Mouse (Mus musculus): ENCODE results near the gene Gcdh. TPM values are rescaled to one million over a fixed set of nuclear protein-coding genes. Genes with fewer than 3 reads are reported as not detected.
A peak's percentile ranks its signal among the peaks of the same experiment; 100 is the strongest.
"Not testable (repeated sequence)": the region's sequence is repeated elsewhere in the genome, so short reads cannot be mapped to it uniquely, and the experiment has no call there.

The Gcdh gene
- total RNA-seq, 1 experiment from 2014 or later, result 59.5 TPM

DNA sequence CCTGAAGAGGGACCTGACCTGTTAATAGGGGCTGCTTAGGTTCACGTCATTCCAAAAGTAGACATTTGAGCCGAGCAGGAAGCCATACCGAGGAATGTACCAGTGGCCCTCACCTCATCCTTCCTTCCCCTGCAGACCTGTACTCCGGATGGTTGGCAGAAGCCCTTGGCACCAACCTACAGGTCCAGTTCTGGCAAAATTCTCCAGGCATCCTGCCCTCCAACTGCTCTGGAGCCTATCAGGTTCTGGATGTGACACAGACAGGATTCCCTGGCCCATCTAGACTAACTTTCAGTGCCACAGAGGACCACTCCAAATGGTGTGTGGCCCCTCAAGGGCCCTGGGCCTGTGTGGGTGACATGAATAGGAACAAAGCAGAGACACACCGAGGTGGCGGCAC, 16.8 kb upstream of the Gcdh start:
- no peak for DNase-seq

GRCm38 (mm10) chr8:84909949-84910348, 16.2 kb upstream of the Gcdh start:
- DNase-seq, result no peak

- DNase-seq, result no peak
Measured at GRCm38 (mm10) chr8:84909162-84909767, 15.5 kb upstream of the Gcdh start.

DNA sequence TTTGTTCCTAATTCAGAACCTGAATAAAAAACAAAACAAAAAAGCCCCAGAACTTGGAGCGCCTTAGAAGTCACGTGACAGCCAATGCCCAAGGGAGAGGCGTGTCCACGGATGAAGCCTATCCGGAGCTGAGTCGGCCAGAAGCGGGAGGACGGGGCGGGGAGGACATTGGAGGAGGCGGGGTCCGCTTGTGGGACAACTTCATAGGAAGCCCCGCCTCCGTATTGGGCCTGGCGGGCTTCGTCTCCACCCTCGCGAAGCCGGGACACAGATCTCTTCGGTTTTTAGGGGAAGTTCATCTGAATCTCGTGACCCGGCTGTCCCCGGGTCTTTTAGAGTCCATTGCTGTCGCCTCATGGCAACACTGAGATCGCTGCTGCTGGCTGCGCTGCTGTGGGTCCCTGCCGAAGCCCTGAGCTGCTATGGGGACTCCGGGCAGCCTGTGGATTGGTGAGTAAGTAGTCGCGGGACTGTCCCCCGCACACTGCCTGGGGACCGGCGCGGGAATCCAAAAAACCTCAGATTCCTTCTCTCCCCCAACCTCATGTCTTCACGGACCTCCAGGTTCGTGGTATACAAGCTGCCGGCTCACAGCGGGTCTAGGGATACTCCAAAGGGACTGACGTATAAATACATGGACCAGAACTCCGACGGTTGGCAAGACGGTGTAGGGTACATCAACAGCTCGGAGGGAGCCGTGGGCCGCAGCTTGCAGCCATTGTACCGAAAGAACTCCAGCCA, 14.9 kb upstream of the Gcdh start, which contains the start of gene Dnase2a:
Gene Dnase2a (plus strand): TSS at position 140 of the 741 bp plus-strand sequence.
- DNase-seq, result peak; percentile 94

DNA sequence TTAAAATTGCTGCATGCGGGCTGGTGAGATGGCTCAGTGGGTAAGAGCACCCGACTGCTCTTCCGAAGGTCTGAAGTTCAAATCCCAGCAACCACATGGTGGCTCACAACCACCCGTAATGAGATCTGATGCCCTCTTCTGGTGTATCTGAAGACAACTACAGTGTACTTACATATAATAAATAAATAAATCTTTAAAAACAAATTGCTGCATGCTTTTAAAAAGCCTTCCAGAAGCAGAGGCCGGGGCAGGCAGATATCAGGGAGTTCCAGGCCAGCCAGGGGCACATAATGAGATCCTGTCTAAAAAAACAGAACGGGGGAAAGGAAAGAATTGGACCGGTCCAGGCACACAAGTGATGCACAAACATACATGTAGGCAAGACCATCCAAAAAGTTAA, 14.3 kb upstream of the Gcdh start:
- not testable (repeated sequence) for DNase-seq

- no peak for DNase-seq
Measured at GRCm38 (mm10) chr8:84907493-84907892, 13.8 kb upstream of the Gcdh start.

DNA sequence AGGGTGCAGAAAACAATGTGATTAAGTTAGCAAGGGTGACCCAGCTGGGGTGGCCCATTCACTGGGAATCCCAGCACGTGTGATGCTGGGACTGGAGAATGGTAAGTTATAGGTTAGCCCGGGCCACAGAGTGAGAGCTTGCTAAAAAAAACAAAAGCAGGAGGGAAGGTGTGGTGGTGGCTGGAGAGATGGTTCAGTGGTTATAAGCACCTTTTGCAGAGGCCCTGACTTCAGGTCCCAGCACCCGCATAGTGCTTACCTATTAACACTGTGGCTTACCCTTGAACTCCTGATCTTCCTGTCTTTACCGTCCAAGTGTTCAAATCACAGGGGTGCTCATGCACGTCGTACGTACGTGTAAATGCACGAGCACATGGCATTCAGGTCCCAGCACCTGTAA, 13.3 kb upstream of the Gcdh start:
- DNase-seq, result no peak

DNA sequence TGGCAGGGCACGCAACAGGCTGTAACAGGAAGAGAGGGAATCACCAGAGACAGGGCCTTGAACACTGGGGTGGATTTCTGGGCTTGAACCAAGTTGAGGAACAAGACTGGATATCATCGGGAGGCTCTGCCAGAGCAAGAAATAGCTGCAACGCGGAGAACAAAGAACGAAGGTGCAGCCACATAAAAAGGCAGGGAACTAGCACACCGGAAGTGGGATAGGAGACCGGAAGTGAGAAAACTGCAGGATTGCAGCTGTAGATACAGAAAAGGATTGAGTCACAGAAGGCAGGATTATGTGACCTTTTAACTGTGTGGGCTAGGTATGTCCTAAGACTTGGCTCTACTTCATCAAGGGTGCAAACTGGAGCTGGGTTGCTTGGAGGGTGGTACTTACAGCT, 10.6 kb upstream of the Gcdh start:
- DNase-seq, result no peak

DNA sequence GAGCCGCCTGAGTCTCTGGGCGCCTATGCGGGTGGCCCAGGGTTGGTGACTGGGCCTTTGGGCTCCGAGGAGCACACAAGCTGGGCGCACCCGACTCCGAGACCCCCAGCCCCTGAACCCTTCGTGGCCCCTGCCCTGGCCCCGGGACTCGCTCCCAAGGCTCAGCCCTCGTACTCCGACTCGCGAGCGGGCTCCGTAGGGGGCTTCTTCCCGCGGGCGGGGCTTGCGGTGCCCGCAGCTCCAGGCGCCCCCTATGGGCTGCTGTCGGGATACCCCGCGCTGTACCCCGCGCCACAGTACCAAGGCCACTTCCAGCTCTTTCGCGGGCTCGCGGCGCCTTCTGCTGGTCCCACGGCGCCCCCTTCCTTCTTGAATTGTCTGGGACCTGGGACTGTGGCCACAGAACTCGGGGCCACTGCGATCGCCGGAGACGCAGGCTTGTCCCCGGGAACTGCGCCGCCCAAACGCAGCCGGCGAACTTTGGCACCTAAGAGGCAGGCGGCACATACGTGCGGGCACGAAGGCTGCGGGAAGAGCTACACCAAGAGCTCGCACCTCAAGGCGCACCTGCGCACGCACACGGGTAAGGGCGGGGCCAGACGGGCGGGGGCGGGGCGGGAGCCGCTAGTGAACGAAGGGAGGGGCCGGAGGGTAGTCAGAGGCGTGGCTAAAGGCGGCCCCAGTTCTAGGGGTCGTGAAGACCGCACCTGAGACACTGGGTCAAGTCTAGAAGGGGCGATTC, 9.4 kb upstream of the Gcdh start:
- DNase-seq, result peak; percentile 92

DNA sequence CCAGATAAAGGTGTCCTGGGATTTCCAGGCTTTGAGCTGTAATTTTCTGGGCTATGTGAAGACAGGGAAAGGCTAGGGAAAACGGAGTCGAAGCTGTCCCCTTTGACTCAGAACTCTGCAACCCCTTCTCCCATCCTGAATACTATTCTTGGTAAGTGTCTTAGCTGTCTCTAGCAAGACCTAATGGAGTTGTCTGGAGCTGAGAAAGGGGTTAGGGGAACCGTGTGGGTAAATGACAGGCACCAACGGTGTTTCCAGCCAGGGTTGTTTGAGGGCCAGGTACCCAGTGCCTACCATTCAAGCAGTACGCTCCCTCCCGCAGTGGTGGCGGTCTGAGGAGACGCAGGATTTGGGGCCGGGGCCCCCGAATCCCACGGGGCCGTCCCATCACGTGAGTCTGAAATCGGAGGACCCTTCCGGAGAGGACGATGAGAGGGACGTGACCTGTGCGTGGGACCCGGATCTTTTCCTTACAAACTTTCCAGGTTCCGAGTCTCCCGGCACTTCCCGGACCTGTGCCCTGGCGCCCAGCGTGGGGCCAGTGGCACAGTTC, 8.7 kb upstream of the Gcdh start:
- DNase-seq, result no peak

GRCm38 (mm10) chr8:84901752-84902151, 8.0 kb upstream of the Gcdh start, which contains the start of gene Klf1:
Klf1 (plus strand) TSS chr8:84901928.
- no peak for DNase-seq

DNA sequence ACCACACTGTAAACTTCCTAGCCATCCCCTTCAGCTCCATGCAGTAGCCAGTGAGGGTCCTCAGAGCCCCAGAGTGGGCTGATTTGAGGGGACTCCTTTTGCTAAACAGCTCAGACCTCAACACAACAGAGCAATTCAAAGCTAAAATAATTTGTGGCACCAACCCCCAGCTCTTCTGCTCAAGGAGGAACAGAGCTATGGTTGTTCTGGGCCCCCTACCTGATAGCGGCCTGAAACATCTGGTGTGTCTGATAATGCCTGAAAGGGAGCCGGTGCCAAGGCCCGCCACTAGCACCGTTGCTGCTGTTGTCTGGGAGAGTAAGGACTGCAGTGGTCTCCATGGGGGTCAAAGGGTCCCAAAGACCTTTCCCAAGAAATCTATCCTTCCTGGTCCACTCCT, 7.3 kb upstream of the Gcdh start:
- DNase-seq, result no peak

DNA sequence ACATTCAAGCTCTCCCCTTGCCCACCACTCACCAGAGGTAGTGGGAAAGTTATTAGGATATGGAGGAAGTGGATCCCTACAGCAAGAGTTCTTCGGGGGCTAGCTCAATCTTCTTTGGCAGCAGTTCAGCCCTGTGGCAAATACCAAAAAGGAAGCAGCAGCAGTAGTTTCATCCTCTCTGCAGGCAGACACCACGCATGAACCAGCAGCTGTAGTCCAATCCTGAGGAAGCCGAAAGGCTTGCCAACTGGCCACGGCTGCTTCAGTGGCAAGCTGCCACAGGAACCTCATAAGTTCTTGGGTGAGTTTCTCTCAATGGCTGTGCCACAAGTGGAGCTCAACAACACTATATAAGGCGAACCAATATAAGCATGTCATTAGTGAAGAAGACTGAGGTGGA, 2.2 kb upstream of the Gcdh start:
- no peak for DNase-seq

DNA sequence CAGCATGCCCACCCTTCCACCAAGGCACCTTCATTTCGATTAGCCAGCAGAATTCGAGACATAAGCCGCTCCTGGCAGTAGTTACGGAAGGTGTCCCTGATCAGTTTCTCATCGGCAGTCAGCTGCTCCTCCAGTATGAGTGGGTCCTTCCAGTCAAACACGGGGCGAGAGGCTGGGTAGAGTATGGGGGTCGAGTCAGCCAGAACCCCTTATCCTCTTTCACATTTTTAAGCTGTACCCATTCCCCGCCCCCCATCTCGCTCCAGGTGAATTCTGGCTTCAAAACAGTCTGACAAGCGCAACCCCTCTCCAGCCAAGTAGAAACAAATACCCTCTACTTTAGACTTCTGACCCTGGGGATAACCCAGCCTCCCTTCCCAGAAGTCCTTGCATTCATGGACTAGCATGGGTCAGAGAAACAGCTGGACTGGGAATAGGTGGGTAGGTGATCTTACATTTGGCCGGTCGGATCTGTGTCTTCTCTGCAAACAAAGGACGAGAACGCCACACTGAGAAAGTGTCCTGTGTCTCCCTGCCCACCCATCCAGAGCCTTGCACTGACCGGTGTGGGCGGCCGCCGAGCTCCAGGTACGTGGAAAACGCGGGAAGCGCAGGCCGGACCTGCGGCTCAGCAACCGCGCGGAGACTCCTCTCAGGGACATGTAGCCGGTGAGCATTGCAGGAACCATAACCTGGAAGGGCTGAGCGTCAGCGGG, 570 bp downstream of the Gcdh start:
- DNase-seq, result no peak

DNA sequence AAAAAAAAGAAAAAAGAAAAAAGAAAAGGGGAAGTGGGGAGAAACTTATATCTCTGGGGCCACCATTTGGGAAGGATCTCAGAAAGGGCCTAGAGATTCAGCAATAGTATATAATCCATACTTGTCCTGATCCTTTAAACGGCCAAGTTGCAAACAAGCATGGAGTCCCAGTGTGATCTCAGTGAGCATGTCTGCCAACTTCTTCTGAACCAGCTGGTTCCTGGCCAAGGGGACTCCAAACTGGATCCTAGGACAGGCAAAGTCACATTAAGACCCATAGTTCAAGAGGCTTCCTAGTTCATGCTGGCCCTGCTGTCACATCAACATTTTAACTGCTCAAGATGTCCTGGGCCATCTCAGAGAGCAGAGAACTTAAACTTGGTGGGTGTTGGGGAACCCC, 4.6 kb downstream of the Gcdh start:
- DNase-seq, result no peak

DNA sequence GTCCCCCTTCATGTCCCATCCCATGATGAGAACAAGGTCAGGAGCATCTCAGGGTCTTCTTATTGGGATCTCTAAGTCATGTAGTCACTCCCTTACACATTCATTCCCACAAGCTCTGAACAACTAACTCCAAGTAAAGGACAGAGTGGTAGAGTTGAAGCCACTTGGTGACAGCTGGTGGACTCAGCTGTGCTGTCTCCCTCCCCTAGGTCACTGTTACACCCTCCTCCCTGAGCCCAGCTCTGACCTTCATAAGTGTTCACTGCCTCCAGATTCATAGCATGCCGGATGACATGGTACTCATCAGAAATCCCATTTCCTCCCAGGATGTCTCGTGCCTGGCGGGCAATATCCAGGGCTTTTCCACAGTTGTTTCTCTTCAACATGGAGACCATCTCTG, 5.4 kb downstream of the Gcdh start:
- DNase-seq, result no peak

DNA sequence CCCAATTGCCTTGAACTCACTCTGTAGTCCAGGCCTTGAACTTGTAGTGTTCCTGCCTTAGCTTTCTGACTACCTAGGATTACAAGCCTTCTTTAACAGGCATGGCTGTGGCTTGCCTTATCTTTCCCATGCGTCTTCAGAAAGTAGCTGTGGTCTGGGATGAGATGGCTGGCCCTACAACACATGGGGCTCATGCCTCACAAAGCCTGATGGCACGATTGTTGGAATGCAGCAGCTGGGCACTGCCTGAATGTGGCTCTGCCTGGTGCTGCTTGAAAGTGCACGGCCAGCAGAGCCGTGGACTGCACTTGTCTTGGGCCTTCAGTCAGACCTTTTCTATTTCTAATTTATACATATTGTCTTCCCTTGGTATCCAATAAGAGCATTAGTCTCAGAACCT, 9.0 kb downstream of the Gcdh start:
- DNase-seq, result no peak

- DNase-seq, result no peak
Measured at GRCm38 (mm10) chr8:84878915-84879314, 14.8 kb downstream of the Gcdh start.

DNA sequence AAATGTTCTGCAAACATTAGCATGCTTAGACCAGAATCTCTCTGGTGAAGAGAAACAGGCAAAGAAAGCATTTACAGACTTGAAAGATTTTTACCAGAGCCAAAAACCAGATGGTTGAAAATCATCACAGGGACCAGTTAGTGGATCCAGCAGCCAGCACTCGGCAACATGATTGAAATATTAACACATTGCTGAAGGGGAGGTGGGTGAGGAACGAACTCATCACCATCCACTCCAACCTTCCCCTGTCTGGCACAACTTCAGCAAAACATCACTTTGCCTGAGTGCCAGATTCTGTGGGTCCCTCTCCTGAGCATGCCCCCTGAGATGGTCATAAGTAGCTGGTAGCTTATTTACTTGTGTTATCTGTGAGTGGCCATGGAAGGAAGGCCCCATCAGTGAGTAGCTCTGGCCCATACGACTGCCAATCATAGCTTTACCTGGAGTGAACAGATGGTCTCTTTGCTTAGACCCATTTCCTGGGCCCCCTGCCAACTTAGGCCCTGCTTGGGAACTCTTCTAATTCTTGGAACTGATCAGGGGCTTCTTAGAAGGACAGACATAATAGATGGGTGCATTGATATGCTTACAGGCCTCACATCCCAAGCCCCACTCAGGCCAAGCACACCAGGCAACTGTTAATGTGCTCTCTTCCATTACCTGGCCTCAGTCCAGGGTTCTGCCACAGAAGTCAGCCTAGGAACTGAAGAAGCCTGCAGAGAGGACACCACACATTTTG, 16.3 kb downstream of the Gcdh start:
- DNase-seq, result no peak

DNA sequence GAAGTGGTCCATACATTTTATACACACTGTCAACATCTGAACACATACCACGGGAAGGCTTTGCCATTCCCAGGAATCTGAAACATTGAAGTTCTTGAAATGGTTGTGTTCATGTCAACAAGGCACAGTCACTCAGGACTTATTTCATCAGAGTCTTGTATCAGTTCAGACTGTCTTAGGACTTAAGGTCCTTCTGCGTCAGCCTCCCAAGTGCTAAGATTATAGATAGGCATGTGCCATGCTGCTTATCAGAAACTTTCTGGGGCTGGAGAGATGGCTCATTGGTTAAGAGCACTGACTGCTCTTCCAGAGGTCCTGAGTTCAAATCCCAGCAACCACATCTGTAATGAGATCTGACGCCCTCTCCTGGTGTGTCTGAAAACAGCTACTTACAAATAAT, 19.4 kb downstream of the Gcdh start:
- DNase-seq, result no peak

- no peak for DNase-seq
Measured at GRCm38 (mm10) chr8:84873016-84873415, 20.7 kb downstream of the Gcdh start.

Measured in adrenal gland, postnatal 25 days (tissue).